Mouse (Mus musculus): Measurements from ENCODE around the gene Tbx21.

Tbx21 gene

GRCm38 (mm10) chr11:97080291-97080690 lies 34.8 kb downstream of the Tbx21 start:
- no peak for DNase-seq

- DNase-seq, result no peak
Observed at GRCm38 (mm10) chr11:97078751-97079150, 36.4 kb downstream of the Tbx21 start.

GRCm38 (mm10) chr11:97074235-97074634 lies 40.9 kb downstream of the Tbx21 start:
- DNase-seq, result no peak

- no peak for DNase-seq
Observed at GRCm38 (mm10) chr11:97072533-97072932, 42.6 kb downstream of the Tbx21 start.

GRCm38 (mm10) chr11:97071129-97071528 lies 44.0 kb downstream of the Tbx21 start:
- DNase-seq, result no peak

GRCm38 (mm10) chr11:97069770-97070169 lies 45.4 kb downstream of the Tbx21 start:
- no peak for DNase-seq

- DNase-seq, result no peak
Observed at GRCm38 (mm10) chr11:97069333-97069732, 45.8 kb downstream of the Tbx21 start.

- DNase-seq, result no peak
Observed at GRCm38 (mm10) chr11:97066656-97067360, 48.3 kb downstream of the Tbx21 start.

GRCm38 (mm10) chr11:97065538-97066295 lies 49.4 kb downstream of the Tbx21 start:
- no peak for DNase-seq

- no peak for DNase-seq
Observed at GRCm38 (mm10) chr11:97063921-97064295, 51.2 kb downstream of the Tbx21 start.

- no peak for DNase-seq
Observed at GRCm38 (mm10) chr11:97063274-97063920, 51.7 kb downstream of the Tbx21 start.

GRCm38 (mm10) chr11:97052219-97052646 lies 62.9 kb downstream of the Tbx21 start:
- no peak for DNase-seq

- DNase-seq, result no peak
Observed at GRCm38 (mm10) chr11:97050944-97051586, 64.1 kb downstream of the Tbx21 start.

- peak; percentile 86 for DNase-seq
Observed at GRCm38 (mm10) chr11:97050216-97050943, 64.8 kb downstream of the Tbx21 start, which contains the start of gene Osbpl7. Gene Osbpl7 (plus strand): TSS chr11:97050628.

GRCm38 (mm10) chr11:97049492-97050085 lies 65.5 kb downstream of the Tbx21 start:
- DNase-seq, result no peak

GRCm38 (mm10) chr11:97048090-97048650 lies 67.0 kb downstream of the Tbx21 start:
- DNase-seq, result no peak
